Mouse (Mus musculus) ovary, postnatal 14 days (tissue): ENCODE data around the gene Gm10382.

Experiments
- DNase-seq: peaks from one replicate; pipeline ENCODE4 v3.0.0; 2022; ENCODE audit warnings: low spot score

Gene Gm10382

DNA sequence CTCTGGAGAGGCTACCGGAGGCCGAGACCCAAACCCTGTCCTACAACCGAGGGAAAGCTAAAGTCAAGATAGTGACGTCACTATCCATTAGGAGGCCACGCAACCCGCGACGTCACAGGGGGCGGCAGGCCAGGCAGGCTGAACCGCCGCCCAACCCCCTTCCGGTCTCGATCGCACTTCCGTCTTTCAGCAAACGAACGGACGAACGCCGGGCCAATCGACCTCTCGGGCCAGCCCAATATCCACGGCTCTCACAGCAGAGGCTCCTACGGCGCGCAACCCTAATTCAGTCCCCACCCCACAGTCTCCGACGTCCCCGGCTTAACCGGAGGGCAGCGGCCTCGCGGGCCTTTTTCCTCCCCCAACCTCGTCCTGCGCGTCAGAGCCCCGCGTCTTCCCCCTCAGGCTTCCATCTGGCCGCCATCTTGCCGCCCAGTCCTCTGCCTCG is at the start of gene Gm10382:
Gene Gm10382 (plus strand): TSS at position 192 of the 448 bp plus-strand sequence.
- peak; percentile 59 for DNase-seq

DNA sequence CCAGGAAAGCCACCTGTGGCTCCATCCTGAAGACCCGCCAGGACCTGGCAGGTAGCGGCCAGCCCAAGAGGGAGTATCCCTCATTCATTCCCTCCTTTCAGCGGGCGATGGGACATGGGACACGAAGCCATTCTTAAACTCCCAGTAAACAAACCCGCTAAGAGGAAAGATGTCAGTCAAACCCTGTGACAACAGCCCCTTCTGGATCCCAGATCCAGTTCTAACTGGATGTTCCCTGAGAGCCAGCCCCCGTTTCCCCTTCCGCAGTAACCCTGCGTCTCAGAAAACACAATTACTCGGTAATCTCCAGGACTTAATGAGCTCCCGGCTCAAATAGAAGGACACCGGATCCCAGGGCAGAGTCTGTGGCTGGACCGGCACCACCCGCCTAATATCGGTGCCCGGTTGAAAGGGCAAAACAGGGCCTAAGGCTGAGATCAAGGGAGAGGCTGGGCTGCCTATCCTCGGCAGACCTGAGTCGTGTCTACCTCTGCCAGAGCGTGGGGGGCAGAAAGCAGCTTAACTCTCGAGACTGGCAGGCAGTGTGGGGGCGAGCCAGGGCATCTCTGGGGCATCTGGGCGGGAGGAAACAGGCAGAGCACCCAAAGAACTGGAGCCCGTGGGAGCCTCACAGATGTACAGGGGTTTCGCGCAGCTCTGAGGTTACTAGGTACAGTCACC is 49.1 kb upstream of the Gm10382 start:
- DNase-seq, result no peak

DNA sequence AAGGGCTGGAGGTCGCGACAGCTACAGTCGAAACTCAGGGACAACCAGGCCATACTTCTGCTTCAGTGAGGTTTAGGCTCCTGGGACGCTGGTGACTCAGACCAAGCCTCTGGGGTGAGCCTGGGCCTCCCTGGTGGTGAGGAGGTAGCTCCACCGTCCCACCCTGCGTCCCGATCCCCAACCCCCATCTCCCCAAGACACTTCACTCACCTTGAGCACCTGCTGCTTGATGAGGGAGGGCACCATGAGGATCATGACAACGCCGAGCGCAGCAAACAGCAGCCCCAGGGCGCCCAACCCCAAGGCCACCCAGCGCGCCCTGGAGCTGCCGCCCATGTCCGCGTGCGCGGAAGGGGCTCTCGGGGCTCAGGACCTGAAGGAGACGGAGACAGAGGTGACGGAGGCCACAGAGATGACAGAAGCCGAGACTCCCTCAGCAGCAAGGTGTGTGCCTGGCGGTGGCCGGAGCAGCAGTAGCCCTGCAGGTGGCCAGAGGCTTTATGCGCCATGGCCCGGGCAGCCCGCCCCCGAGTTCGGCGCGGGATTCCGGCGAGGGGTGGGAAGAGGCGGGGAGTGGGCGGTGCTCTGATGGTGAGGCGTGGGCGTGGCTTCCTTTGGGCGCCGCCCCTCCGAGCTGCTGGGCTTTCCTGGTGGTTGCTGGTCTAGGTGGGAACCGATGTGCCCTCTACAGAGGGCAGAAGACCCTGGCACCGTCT is 48.4 kb upstream of the Gm10382 start, which contains the start of gene Scarb1:
Gene Scarb1 (minus strand): TSS at position 548 of the 716 bp plus-strand sequence.
- DNase-seq, result peak; percentile 88

DNA sequence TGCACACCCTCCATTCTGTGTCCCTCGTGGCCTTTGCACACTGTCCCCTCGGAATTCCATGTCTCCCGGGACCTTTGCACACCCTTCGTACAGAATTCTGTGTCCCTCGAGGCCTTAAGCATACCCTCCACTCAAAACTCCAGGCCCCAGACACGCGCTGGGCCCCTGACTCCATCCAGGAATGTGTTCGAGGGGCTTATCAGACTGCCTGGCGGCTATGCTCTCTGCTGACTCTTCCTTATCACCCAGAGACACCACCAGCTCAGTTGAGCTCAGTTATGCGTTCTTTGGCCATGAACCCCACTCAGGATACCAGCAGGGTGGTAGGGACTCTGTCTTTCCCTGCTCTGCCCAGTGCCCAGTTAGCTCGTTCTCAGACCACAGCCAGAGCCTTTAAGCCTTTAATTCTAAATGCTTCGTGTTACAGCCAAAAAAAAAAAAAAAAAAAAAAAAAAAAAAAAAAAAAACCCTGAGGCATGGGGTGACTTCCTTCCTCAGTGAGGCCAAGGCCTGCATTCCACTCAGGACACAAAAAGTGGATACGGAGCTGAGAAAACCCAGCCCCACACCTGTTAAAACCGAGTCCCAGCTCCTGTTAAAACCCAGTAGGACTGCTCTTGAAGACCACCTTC is 47.5 kb upstream of the Gm10382 start:
- no peak for DNase-seq

DNA sequence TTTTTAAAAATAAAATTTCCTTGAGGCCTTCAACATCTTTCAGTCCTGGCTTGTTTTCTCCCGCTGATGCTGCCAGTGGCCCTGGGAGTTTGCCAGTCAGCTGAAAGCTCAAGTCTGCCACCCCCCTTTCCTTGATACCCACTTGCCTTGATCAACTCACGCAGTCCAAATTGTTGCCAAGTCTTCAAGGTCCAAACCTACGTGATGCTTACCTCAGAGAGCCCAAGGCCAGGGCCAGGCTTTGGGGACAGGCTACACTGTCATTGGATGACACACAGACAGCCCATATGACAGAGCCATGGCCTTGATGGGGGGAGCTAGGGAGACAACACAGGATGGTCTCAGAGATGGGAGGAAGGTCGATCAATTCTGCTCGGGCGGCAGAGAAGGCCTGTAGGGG is 44.8 kb upstream of the Gm10382 start:
- no peak for DNase-seq

DNA sequence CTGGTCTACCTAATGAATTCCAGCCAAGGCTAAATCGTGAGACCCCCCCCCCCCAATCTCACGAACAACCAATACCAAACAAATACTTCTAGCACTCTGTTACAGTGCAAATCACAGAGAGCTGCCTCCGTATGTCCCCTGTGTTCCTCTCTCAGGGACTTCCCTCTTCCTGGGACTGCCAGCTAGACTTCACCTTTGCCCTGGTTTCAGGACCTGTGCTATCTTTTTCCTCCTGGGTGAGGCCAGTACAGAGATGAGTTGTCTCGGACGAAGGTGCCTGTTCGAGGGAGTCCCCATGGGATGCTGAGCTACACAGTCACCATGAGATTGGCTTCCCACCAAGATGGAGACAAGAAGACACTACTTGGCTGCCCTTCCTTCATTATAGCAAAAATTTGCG is 41.1 kb upstream of the Gm10382 start:
- no peak for DNase-seq

DNA sequence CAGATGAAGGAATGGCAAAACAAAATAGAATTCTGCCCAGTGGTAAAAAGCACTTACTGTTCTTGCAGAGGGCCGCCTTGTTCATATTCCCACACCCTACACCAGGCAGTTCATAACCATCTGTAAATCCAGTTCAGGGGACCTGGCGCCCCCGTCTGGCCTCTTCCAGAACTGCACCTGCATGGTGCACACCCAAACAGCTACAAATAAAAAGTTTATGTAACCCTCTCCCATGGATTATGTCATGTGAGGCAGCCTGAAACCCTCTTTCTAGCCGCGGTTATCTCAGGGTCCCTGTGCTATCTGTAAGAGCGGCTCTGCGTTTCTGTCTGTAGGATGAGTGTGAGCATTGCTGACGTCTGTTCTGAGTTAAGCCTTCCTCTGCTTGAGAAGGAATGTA is 40.6 kb upstream of the Gm10382 start:
- peak; percentile 54 for DNase-seq

DNA sequence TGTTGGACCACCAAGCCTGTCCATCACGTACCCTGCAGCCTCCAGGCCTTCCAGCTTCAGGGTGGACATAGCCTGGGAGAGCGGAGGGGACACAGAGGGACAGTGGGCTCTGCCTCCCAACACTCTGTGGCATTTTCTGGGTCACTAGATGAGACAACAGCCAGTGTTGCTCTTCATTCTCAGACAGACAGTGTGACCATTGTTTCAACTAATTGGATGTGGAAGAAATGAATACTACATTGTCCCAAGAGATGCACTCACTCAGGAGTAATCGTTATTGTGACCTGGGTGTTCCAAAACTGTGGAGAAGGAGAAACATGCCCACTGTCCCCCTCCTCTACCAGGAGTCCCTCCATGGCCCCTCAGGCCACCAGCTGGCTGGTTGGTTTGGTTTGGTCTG is 39.7 kb upstream of the Gm10382 start:
- DNase-seq, result no peak

DNA sequence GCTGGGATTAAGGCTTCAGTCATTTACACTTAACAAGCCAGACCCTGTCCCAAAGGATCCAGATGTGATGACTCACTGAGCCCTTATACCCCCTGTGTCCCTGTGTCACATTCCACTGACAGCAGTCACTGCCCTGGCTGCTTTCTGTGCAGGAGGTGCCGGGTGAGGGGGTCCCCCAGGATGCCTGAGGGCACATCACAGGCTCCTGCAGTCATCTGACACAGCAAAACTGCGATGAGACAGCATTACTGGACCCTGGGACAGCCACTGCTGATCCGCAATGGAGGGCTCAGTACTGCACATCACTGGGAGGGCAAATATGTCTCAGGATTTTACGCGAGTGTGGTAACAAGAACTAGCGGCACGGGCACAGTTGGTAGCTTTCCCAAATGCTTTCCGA is 38.1 kb upstream of the Gm10382 start:
- no peak for DNase-seq

DNA sequence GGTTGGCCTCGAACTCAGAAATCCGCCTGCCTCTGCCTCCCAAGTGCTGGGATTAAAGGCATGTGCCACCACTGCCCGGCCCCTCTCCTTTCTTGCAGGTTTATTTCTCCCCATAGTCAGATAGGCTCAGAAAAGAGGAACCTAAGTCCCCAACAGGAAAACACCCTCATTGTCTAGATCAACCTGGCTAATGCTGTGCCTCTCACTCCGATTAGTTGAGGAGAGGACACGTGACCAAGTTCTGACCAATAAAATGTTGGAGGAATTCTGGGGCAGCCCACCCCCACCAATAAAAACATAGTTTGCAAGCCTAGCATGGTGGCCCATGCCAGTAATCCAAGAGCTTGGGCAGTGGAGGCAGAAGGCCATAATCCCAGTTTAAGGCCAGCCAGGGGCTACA is 37.2 kb upstream of the Gm10382 start:
- DNase-seq, result no peak

DNA sequence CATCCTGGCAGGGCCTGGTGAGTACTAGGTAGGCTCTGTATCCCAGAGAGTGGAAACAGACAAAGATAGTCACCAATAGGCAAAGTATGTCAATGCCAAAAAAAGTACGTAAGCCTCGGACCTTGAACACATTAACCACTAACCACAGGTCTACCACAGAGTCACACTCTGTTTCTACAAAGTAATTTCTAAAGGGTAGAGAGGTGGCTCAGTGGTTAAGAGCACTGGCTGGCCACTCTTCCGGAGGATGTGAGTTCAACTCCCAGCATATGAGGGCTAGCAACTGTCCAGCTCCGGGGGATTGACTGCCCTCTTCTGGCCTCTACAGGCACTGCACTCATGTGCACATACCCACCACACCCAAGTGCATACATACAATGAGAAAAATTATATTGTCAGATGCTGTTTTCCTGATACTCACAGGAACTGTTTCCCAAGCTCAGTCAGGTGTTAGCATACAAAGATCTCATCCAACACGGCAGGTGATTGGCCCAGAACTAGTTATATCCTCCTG is 36.3 kb upstream of the Gm10382 start:
- no peak for DNase-seq

DNA sequence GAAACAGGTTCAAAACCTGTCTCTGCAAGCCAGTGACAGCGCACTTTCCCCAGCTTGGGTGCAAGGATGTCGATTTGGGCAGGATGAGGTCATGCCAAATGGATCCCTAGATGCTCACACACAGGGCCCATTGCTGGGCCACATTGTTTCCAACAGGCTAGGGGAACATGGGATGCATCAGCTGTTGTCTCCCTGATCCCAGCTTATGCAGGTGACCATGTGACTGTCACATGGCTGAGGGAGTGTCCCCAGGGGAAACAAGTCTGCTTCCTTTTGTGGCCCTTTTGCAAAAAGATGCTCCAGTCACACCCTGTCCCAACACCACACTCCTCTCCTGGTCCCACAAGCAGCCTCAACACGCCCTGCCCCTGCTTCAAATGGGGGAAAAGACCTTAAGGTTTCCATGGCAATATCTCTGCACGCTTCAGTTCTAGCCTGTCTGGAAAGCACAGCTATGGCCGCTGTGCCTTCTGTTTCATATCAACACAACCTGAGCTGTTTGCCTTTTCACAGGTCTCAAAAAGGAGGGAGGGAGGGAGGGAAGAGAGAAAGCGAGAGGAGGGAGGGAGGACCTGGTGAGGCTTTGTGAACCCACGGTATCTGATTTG is 34.1 kb upstream of the Gm10382 start:
- no peak for DNase-seq

DNA sequence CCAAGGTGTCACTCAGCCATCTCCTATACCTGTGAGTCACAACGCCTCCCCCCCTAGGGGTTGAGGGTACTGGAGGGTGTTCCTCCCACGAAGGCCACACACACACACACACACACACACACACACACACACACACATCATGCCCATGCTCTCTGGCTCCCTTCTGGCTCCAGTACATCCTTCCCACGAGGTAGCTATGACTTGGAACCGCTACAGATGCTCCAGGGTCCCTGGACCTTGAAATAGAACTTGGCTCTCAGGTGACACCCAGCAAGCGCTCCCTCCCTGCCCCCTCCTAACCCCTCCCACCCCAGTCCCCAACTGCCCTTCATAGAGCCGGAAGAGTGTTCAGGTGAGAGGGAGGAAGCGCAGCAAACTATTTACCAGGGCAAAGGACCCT is 33.5 kb upstream of the Gm10382 start:
- DNase-seq, result no peak

DNA sequence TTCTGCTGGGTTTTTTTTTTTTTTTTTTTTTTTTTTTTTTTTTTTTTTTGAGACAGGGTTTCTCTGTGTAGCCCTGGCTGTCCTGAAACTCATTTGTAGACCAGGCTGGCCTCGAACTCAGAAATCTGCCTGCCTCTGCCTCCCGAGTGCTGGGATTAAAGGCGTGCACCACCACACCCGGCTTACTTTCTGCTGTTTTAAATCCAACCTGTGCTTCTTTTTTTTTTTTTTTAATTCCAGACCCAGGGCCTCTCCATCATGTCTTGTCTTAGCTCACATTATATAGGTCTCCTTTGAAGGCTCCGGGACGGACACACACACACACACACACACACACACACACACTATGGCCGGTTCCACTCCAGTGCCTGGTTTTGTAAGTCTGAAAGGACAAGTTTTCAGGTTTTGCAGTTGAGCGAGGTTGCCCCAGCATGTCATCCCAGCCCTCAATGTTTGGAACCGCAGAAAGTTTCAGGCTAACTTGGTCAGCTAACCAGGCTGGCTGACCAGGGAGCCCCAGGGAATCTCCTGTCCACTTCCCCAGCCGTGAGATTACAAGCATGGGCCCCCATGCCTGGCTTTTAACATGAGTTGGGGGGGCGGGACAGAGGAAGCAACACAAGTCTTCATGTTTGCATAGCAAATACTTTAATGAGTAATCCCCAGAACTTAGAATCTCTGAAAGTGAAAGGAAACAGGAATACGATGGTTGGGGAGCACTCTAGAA is 31.4 kb upstream of the Gm10382 start:
- DNase-seq, result no peak

DNA sequence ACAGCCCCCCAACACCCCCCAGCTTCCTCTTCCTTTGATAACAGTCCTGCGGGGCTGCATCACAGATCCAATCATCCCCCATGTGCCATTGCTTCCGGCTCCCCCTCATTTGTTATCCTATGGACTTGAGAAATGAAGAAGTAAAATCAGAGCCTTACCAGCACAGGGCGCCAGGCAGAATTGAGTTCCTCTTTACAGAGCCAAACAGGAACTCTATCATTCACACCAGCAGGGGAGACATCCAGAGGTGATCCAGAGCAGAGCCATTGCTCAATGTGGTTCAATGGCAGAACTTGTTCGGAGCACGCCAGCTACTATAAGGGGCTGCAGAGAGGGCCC is 30.9 kb upstream of the Gm10382 start:
- no peak for DNase-seq

DNA sequence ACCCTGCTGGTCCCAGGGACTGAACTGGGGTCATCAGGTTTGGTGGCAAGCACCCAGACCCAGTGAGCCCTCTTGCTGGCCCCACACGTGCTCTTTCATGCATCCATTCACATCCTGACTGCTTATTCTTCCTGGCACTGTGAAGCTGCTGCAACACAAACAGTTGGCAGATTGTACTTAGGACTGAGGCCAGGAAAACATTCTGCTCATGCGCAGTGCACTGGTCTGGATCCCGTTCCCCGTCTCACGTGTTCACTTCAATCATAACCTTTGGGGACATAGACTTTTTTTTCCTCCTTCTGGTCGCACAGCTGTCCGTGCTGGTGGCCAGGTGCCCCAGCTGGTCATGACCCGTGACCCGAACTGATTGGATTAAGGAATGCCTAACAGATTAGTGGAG is 28.6 kb upstream of the Gm10382 start:
- no peak for DNase-seq

DNA sequence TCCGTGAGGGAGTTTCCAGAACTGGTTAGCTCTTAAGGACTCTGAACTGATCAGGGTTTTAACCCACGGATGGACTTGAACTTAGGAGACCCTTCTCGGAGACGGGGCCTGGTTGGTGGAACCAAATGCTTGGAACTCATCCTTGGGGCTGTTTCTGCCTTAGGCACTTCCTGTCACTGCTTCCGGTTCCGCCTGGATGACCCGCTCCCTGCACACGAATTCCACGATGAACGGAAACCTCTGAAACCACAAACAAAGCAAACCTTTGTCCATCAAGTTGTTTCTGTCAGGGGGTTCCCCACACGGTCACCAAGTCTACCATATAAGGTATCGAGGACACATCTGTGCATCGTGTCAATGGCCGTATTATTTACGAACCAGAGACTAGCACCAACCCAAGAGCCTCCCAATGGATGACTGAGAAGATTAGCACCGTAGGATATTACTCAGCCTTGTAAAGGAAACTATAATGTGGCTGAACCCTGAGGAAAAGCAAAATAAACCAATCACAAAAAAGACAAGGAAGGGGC is 28.1 kb upstream of the Gm10382 start:
- no peak for DNase-seq

DNA sequence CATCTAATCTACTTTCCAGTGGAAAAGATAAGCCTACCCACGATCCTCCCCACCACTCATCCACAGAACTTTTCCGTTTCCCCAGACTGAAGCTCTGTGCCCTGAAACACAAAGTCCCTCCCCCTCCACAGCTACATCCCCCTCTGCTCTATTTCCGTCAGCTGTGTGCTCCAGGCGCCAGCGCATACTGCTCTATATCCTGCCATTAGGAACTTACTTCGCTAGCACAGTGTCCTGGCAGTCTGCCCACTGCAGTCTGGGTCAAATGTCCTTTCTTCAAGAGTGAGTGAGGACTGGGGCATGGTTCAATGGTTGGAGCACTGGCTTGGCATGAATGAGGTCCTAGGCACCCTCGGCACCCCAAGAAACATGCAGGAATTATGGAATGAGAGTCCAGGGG is 25.2 kb upstream of the Gm10382 start:
- no peak for DNase-seq

DNA sequence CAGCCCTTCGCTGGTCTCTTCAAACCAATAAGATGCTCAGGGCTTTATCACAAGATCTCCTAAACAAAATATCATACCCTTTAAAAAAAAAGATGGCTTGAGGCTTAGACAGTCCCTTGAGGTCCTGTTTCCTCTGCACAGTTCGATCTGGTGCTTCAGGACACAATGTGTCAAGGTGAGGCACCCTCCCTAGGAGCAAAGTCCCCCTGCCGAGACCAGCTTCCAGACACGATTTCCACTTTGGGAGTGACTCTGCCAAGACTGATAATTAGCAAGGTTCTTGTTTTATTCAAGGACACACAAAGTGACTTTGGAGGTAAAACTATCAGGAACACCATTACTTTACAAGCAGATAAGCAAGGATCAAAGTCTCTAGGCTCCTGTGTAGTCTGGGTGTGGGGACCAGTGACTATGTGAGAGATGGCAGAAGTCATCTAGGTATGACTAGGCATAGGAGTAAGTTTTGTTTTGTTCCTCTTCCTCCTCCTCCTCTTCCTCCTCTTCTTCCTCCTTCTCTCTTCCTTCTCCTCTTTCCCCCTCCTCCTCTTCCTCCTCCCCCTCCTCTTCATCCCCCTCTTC is 24.2 kb upstream of the Gm10382 start:
- no peak for DNase-seq

DNA sequence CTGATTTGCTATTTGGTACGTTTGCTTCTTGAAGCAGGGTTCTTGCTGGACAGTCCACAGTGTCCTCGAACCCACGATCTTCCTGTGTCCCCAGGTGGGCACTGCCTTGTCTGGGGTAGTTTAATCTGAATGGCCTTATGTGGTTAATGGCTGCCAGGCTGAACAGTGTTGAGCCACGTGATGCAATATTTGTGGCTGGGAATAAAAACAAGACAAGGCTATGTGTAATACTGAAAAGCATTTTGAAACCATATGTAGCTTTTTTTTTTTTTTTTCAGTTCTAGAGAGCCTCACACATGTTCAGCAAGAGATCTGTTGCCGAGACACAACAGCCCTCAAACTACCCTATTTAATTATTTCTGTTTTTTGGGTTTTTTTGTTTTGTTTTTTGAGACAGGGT is 21.0 kb upstream of the Gm10382 start:
- DNase-seq, result no peak

DNA sequence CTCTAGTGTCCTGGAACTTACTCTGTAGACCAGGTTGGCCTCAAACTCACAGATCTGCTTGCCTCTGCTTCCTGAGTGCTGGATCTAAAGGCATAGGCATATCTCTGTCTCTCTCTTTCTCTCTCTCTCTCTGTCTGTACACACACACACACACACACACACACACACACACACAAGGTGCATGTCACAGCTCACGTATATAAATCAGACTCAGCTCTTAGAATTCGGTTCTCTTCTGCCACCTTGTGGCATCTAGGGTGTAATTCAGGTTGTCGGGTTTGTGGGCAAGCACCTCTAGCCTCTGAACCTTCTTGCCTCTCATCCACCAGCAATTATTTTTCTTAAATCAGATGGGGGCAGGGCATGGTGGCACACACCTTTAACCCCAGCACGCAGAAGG is 20.6 kb upstream of the Gm10382 start:
- DNase-seq, result peak; percentile 54
